ENCODE assay signal across 8 mouse cellular contexts in the genomic region with DNA sequence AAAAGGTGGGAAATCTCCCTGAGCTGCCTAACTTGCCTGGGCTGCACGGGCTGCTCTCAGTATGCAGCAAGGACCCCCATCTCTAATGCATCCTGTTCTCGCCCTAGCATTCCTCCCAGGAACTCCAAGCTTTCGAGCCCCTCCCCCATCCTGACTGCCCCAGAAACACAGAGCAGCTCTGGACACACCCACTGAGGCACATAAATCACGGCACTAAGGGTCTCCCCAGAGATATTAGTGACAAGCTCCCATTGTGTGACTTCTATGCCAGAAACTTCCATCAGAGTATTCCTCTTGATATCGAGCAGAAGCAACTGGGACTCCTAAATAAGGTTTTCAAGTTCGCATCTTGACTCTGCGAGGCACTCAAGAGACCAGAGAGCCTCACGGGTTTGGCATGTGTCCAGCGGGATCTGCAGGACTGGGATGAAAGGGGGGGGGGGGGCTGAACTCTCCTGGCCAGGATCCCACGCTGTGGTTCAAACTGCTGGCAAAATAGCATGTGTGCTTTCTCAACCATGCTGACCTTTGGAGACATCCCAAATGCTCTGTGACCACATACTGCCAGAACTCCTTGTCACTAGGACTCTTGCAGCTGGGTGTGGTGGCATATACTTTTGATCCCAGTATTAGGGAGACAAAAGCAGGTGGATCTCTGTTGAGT.
DNase-seq lines count a peak whose midpoint lies in the region; ATAC-seq lines count a peak whose summit lies in the region.

No protein-coding gene starts in this region.

- H3K9me3 ChIP-seq in midbrain, embryonic 11.5 days (ENCODE audit: control insufficient read depth, low read length), result no peaks in the 10 kb centered on the region
- H3K9me3 ChIP-seq in midbrain, embryonic 10.5 days (replicated peaks), result peaks cover 4% of the 10 kb centered on the region; the same call in 1 of the 2 replicates
- H3K9me3 ChIP-seq in hindbrain, embryonic 12.5 days (replicated peaks), result no peaks in the 10 kb centered on the region; the same call in 1 of the 2 replicates
- no peaks in the 10 kb centered on the region for H3K9me3 ChIP-seq in liver, embryonic 16.5 days (replicated peaks; ENCODE audit: control insufficient read depth, low read length)
- no peaks in the 10 kb centered on the region for H3K9me3 ChIP-seq in stomach, embryonic 15.5 days

- 38% methylated on average over 10 of the region's 10 CpGs for WGBS in midbrain, embryonic 11.5 days
- WGBS in midbrain, embryonic 10.5 days, result 51% methylated on average over 10 of the region's 10 CpGs
- 13% methylated on average over 10 of the region's 10 CpGs for WGBS in hindbrain, embryonic 12.5 days
- 30% methylated on average over 10 of the region's 10 CpGs for WGBS in liver, embryonic 16.5 days (ENCODE audit: insufficient replicate concordance)
- 11% methylated on average over 10 of the region's 10 CpGs for WGBS in stomach, embryonic 15.5 days

- DNase-seq in midbrain, embryonic 11.5 days (ENCODE audit: low spot score, missing footprints), result peak; percentile 84
- no peak for DNase-seq in midbrain, embryonic 10.5 days (ENCODE audit: low spot score)
- peak; percentile 57 for DNase-seq in fibroblast of lung, adult 2 months (ENCODE audit: low read depth)
- DNase-seq in right cerebral cortex, postnatal 25 days, result no peak
- DNase-seq in thymus, postnatal 10 days (ENCODE audit: low spot score in 2 of 2), result no peak

- no peaks in the 10 kb centered on the region for H3K27me3 ChIP-seq in midbrain, embryonic 11.5 days (ENCODE audit: control insufficient read depth, insufficient read depth, low read length)
- H3K27me3 ChIP-seq in midbrain, embryonic 10.5 days (ENCODE audit: low read depth, poor library complexity, severe bottlenecking), result peaks cover 11% of the 10 kb centered on the region
- H3K27me3 ChIP-seq in hindbrain, embryonic 12.5 days, result peaks cover 3% of the 10 kb centered on the region; the same call in 1 of the 2 replicates
- no peaks in the 10 kb centered on the region for H3K27me3 ChIP-seq in liver, embryonic 16.5 days (ENCODE audit: control insufficient read depth, insufficient read depth, low read depth, low read length)
- H3K27me3 ChIP-seq in stomach, embryonic 15.5 days (replicated peaks), result 0 out of 2 replicates have a peak, but pooled peaks cover 4% of the 10 kb centered on the region

- H3K9ac ChIP-seq in midbrain, embryonic 11.5 days (ENCODE audit: low read length), result no peak overlapping the region
- no peak overlapping the region for H3K9ac ChIP-seq in hindbrain, embryonic 12.5 days
- H3K9ac ChIP-seq in liver, embryonic 16.5 days (ENCODE audit: low read depth, low read length), result no peak overlapping the region
- H3K9ac ChIP-seq in stomach, embryonic 15.5 days, result no peak overlapping the region

- ATAC-seq in midbrain, embryonic 11.5 days (ENCODE audit: low FRiP score), result no peak; the same call in 1 of the 2 replicates
- ATAC-seq in hindbrain, embryonic 12.5 days (ENCODE audit: low FRiP score), result peak; percentile 72
- ATAC-seq in liver, embryonic 16.5 days (ENCODE audit: low read depth), result peak; percentile 51
- ATAC-seq in stomach, embryonic 15.5 days (ENCODE audit: insufficient read depth, low FRiP score, low read depth), result peak; percentile 44

- H3K4me2 ChIP-seq in midbrain, embryonic 11.5 days, result no peak overlapping the region
- H3K4me2 ChIP-seq in hindbrain, embryonic 12.5 days (replicated peaks), result 0 out of 2 replicates have a peak overlapping the region, but pooled peaks have one; percentile 16
- no peak overlapping the region for H3K4me2 ChIP-seq in liver, embryonic 16.5 days (ENCODE audit: low read depth, low read length)
- 0 out of 2 replicates have a peak overlapping the region, but pooled peaks have one; percentile 13 for H3K4me2 ChIP-seq in stomach, embryonic 15.5 days

- H3K36me3 ChIP-seq in midbrain, embryonic 11.5 days (ENCODE audit: control insufficient read depth, insufficient read depth, low read length), result no peaks in the 10 kb centered on the region
- H3K36me3 ChIP-seq in midbrain, embryonic 10.5 days, result no peaks in the 10 kb centered on the region
- H3K36me3 ChIP-seq in hindbrain, embryonic 12.5 days, result no peaks in the 10 kb centered on the region
- no peaks in the 10 kb centered on the region for H3K36me3 ChIP-seq in liver, embryonic 16.5 days (ENCODE audit: control insufficient read depth, insufficient read depth)
- no peaks in the 10 kb centered on the region for H3K36me3 ChIP-seq in stomach, embryonic 15.5 days

- H3K4me1 ChIP-seq in midbrain, embryonic 11.5 days (ENCODE audit: control insufficient read depth, insufficient read depth, low read length), result peaks cover 6% of the 10 kb centered on the region
- H3K4me1 ChIP-seq in midbrain, embryonic 10.5 days, result peaks cover 11% of the 10 kb centered on the region
- H3K4me1 ChIP-seq in hindbrain, embryonic 12.5 days, result peaks cover 30% of the 10 kb centered on the region
- H3K4me1 ChIP-seq in liver, embryonic 16.5 days (ENCODE audit: control insufficient read depth, low read depth, low read length), result no peaks in the 10 kb centered on the region
- peaks cover 16% of the 10 kb centered on the region for H3K4me1 ChIP-seq in stomach, embryonic 15.5 days

- H3K4me3 ChIP-seq in midbrain, embryonic 11.5 days (ENCODE audit: low read depth, low read length), result no peak overlapping the region
- no peak overlapping the region for H3K4me3 ChIP-seq in midbrain, embryonic 10.5 days
- no peak overlapping the region for H3K4me3 ChIP-seq in hindbrain, embryonic 12.5 days
- no peak overlapping the region for H3K4me3 ChIP-seq in liver, embryonic 16.5 days (ENCODE audit: low read depth, low read length)
- H3K4me3 ChIP-seq in stomach, embryonic 15.5 days (replicated peaks), result no peak overlapping the region

- H3K27ac ChIP-seq in midbrain, embryonic 11.5 days (ENCODE audit: low read depth, low read length), result no peak overlapping the region
- no peak overlapping the region for H3K27ac ChIP-seq in midbrain, embryonic 10.5 days (replicated peaks)
- H3K27ac ChIP-seq in hindbrain, embryonic 12.5 days, result no peak overlapping the region
- H3K27ac ChIP-seq in liver, embryonic 16.5 days (ENCODE audit: low read length), result no peak overlapping the region
- H3K27ac ChIP-seq in stomach, embryonic 15.5 days, result peak overlapping the region; percentile 28; the same call in 1 of the 2 replicates

Comparison
In these comparisons a context has a peak if more than half of its experiments do, and no peak if none do; other contexts are left out.
1. DNase-seq: peak in midbrain, embryonic 11.5 days (single experiment) and fibroblast of lung, adult 2 months (single experiment); none in midbrain, embryonic 10.5 days (single experiment), right cerebral cortex, postnatal 25 days (single experiment) and thymus, postnatal 10 days (0 of 2).
2. H3K4me2 ChIP-seq: peak in hindbrain, embryonic 12.5 days (single experiment) and stomach, embryonic 15.5 days (single experiment); none in midbrain, embryonic 11.5 days (single experiment) and liver, embryonic 16.5 days (single experiment).